Mouse (Mus musculus) myocyte (in vitro differentiated cells): ENCODE results near the gene Hspb6. TPM values are rescaled to one million over a fixed set of nuclear protein-coding genes. Genes with fewer than 3 reads are reported as not detected.

Source experiments
- H3K27me3 ChIP-seq: one replicate; pipeline ENCODE4 v1.6.1; 2011; ENCODE audit not compliant: control insufficient read depth, insufficient read depth, insufficient read length
- H3K36me3 ChIP-seq: one replicate; pipeline ENCODE4 v1.6.1; 2011; ENCODE audit not compliant: control insufficient read depth, insufficient read depth
- H3K4me2 ChIP-seq: one replicate; pipeline ENCODE4 v1.6.1; 2011; ENCODE audit warnings: low read depth, control low read depth
- H3K4me3 ChIP-seq: one replicate; pipeline ENCODE4 v1.5.1; 2011; ENCODE audit warnings: mild to moderate bottlenecking, control low read depth, moderate library complexity
- H3K79me2 ChIP-seq: one replicate; pipeline ENCODE4 v1.6.1; 2011; ENCODE audit not compliant: control insufficient read depth, insufficient read depth
- H3ac ChIP-seq: one replicate; pipeline ENCODE4 v1.6.1; 2011; ENCODE audit not compliant: control insufficient read depth, insufficient read length
- CEBPB ChIP-seq: IDR thresholded peaks from 2 replicates; pipeline ENCODE4 v1.6.1; 2011; ENCODE audit warnings: mild to moderate bottlenecking, moderate library complexity; ENCODE audit not compliant: poor library complexity, insufficient read depth, severe bottlenecking
- E2F4 ChIP-seq: IDR thresholded peaks from one replicate; pipeline ENCODE4 v1.6.1; 2011; ENCODE audit warnings: mild to moderate bottlenecking, control low read depth, moderate library complexity; ENCODE audit not compliant: insufficient read depth
- MAX ChIP-seq: IDR thresholded peaks from one replicate; pipeline ENCODE4 v1.6.1; 2011; ENCODE audit warnings: low read depth, mild to moderate bottlenecking, control low read depth
- MYOD1 ChIP-seq, 3 experiments: IDR thresholded peaks; one replicate each; pipeline ENCODE4 v1.6.1; 2011; ENCODE audit warnings: control low read depth in 2 of 3, low read depth in 2 of 3, mild to moderate bottlenecking in 2 of 3, moderate library complexity in 1 of 3; ENCODE audit not compliant: insufficient read length in 2 of 3, control insufficient read depth in 1 of 3
- MYOG ChIP-seq, 3 experiments: IDR thresholded peaks; one replicate each; pipeline ENCODE4 v1.6.1; 2011; ENCODE audit warnings: control low read depth in 2 of 3, low read depth in 2 of 3, mild to moderate bottlenecking in 2 of 3; ENCODE audit not compliant: insufficient read length in 2 of 3, control insufficient read depth in 1 of 3, insufficient read depth in 1 of 3
- POLR2A ChIP-seq: IDR thresholded peaks from one replicate; pipeline ENCODE4 v1.6.1; 2011; ENCODE audit warnings: low read depth, mild to moderate bottlenecking, control low read depth, moderate library complexity; ENCODE audit not compliant: insufficient read length
- POLR2AphosphoS2 ChIP-seq: IDR thresholded peaks from one replicate; pipeline ENCODE4 v1.6.1; 2011; ENCODE audit warnings: low read depth, control low read depth; ENCODE audit not compliant: insufficient read length
- REST ChIP-seq: IDR thresholded peaks from one replicate; pipeline ENCODE4 v1.6.1; 2011; ENCODE audit warnings: mild to moderate bottlenecking, control low read depth, moderate library complexity; ENCODE audit not compliant: insufficient read depth, insufficient read length
- SRF ChIP-seq: IDR thresholded peaks from one replicate; pipeline ENCODE4 v1.6.1; 2011; ENCODE audit warnings: low read depth; ENCODE audit not compliant: control insufficient read depth, insufficient read length
- TCF12 ChIP-seq: IDR thresholded peaks from one replicate; pipeline ENCODE4 v1.6.1; 2011; ENCODE audit warnings: mild to moderate bottlenecking, control low read depth; ENCODE audit not compliant: poor library complexity, insufficient read depth, severe bottlenecking
- TCF3 ChIP-seq: IDR thresholded peaks from one replicate; pipeline ENCODE4 v1.6.1; 2011; ENCODE audit warnings: low read depth, control low read depth; ENCODE audit not compliant: insufficient read length
- USF1 ChIP-seq: IDR thresholded peaks from one replicate; pipeline ENCODE4 v1.6.1; 2011; ENCODE audit warnings: low read depth, mild to moderate bottlenecking, control low read depth, moderate library complexity
- polyA plus RNA-seq: library from polyadenylated mRNA; unstranded; fragments of >200 nt; fragmentation: generic; extraction: Trizol; gene quantifications from one replicate; pipeline ENCODE4 v1.2.1, GENCODE M21; 2012; ENCODE audit warnings: missing spikeins

Gene Hspb6
- polyA plus RNA-seq, 1 experiment: 27.8 TPM

DNA sequence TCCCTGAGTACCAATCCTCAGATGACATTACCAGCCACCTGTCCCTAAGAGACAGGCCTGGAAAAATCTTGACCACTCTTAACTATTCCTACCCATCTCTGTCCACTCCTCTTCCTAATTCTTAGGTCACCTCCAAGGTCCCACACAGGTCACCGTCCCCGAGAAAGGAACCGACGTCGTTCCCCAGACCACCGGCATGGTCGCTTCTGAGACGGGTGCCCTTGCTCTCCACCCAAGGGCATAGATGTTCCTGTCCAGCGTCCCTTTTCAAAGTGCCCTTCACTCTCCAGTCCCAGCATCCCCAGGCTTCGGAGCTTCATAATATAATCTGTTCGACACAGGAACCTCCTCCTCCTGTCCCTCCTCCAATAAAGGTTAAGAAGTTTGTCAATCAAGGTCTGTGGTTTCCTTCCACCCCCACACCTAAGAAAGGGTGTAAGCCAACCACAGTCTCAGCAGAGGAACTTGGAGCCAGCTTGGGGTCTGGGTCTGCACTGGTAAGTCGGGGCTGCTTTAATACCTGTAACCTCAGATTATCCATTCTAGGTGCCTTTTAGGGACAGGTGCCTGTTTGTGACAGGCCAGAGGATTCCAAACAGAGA lies 13.1 kb downstream of the Hspb6 start, which contains the start of gene Igflr1:
Gene Igflr1 (plus strand): TSS at position 458 of the 602 bp plus-strand sequence.
- H3K27me3 ChIP-seq: no peaks in the 10 kb centered on the region
- peak within 1 kb of the TSS; percentile 86 for H3K4me3 ChIP-seq
- peak within 1 kb of the TSS; percentile 81 for H3K4me2 ChIP-seq
- peaks cover 16% of the 10 kb centered on the region for H3K79me2 ChIP-seq
- H3ac ChIP-seq: no peak within 1 kb of the TSS
- peaks cover 5% of the 10 kb centered on the region for H3K36me3 ChIP-seq
- no peak for TF ChIP-seq MAX
- TF ChIP-seq REST: no peak
- TF ChIP-seq TCF3: no peak
- no peak for TF ChIP-seq CEBPB
- no peak for TF ChIP-seq E2F4
- no peak for TF ChIP-seq TCF12
- TF ChIP-seq USF1: no peak
- TF ChIP-seq POLR2AphosphoS2: no peak
- no peak for TF ChIP-seq MYOG (IDR thresholded peaks at IDR 0.05; ENCODE audit: control insufficient read depth in 1 of 3, insufficient read depth in 1 of 3, insufficient read length in 2 of 3, low read depth in 2 of 3)
- no peak for TF ChIP-seq SRF
- TF ChIP-seq POLR2A: no peak
- no peak for TF ChIP-seq MYOD1 (IDR thresholded peaks at IDR 0.05; ENCODE audit: control insufficient read depth in 1 of 3, insufficient read length in 2 of 3, low read depth in 2 of 3)

DNA sequence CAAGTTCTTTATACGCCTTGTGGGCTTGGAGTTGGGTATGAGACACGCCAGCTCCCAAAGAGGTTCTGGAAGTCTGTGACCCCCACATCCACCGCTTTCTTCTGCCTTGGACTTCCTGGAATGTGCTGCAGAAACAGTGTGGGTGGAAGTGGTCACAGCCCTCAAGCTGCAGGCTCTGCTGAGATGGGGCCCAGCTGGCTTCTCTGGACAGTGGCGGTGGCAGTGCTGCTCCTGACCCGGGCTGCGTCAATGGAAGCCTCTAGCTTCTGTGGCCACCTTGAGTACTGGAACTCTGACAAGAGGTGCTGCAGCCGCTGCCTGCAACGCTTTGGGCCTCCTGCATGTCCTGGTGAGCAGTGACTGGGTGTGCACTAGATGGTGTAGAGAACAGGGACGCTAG lies 14.1 kb downstream of the Hspb6 start:
- Histone ChIP-seq H3K79me2 (peaks cover 16% of the 10 kb centered on the region), H3K4me3 (no peak overlapping the region), H3K36me3 (peaks cover 9% of the 10 kb centered on the region), H3K27me3 (no peaks in the 10 kb centered on the region), H3ac (no peak overlapping the region), H3K4me2 (no peak overlapping the region)
- no peak for TF ChIP-seq MYOD1 (IDR thresholded peaks at IDR 0.05; ENCODE audit: control insufficient read depth in 1 of 3, insufficient read length in 2 of 3, low read depth in 2 of 3)
- no peak for TF ChIP-seq TCF12
- TF ChIP-seq USF1: no peak
- TF ChIP-seq SRF: no peak
- no peak for TF ChIP-seq CEBPB
- TF ChIP-seq E2F4: no peak
- TF ChIP-seq POLR2A: no peak
- no peak for TF ChIP-seq REST

DNA sequence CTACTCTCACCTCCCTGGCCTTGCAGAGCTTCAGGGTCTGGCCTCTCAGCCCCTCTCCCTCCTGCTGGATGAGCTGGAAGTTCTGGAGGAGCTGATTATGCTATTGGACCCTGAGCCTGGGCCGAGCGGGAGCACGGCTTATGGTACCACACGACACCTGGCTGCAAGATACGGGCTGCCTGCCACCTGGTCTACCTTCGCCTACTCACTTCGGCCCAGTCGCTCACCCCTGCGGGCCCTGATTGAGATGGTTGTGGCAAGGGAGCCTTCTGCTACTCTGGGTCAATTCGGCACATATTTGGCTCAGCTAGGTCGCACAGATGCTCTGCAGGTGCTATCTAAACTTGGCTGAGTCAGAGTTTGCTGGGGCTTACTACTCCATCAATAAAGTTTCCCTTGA lies 15.6 kb downstream of the Hspb6 start:
- peaks cover 2% of the 10 kb centered on the region for H3K79me2 ChIP-seq
- no peaks in the 10 kb centered on the region for H3K27me3 ChIP-seq
- TF ChIP-seq MAX (no peak), REST (no peak), POLR2A (peak; percentile 20), POLR2AphosphoS2 (peak; percentile 76)
- H3K4me3 ChIP-seq: no peak overlapping the region
- H3K36me3 ChIP-seq: peaks cover 17% of the 10 kb centered on the region
- H3K4me2 ChIP-seq: no peak overlapping the region
- no peak overlapping the region for H3ac ChIP-seq

DNA sequence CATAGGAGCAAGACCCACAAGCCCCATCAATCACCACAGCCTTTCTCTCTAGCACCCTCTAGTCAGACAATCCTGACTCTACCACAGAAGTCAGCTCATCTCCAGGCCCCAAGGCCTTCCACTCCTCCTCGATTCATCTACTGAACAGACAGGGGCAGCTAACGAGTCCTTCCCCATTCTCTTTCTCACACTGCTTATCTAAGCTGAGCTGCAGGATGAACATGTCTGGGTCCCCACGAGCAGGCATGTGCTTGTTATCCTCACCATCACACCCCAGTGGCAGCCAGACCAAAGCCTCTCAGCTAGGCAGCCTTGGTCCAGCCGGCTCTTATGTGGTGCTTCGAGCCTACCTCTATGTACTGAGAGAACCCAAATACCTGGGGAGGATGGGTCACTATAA lies 20.4 kb downstream of the Hspb6 start:
- Histone ChIP-seq H3ac (no peak overlapping the region), H3K4me3 (no peak overlapping the region), H3K79me2 (no peaks in the 10 kb centered on the region), H3K36me3 (peaks cover 30% of the 10 kb centered on the region), H3K27me3 (no peaks in the 10 kb centered on the region), H3K4me2 (no peak overlapping the region)
- TF ChIP-seq TCF12: no peak
- no peak for TF ChIP-seq SRF
- no peak for TF ChIP-seq E2F4

DNA sequence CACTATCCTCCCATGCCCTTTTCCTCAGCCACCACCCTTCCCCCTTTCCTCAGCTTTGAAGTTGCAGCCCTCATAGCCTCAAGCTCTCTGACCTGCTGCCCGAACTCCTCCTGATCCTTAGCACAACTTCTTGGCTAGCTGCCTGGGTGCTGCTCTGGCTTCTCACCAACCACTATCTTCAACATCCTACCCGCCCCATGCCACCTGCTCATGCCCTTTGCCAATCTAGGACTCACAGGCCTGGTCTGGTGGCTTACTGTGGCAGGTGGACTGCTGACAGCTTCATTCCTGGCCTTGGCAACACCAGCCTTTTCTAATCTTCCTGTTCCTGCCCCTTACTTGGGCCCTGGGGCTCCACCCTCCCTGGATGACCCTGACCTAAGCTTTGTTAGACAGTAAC lies 21.0 kb downstream of the Hspb6 start:
- TF ChIP-seq REST (no peak), MYOD1 (IDR thresholded peaks at IDR 0.05; ENCODE audit: control insufficient read depth in 1 of 3, insufficient read length in 2 of 3, low read depth in 2 of 3) (peak; percentile 68 to 93 (median 87)), TCF12 (peak; percentile 30), MYOG (IDR thresholded peaks at IDR 0.05; ENCODE audit: control insufficient read depth in 1 of 3, insufficient read depth in 1 of 3, insufficient read length in 2 of 3, low read depth in 2 of 3) (peak; percentile 14 to 93 (median 61)), TCF3 (peak; percentile 36)
- H3K27me3 ChIP-seq: no peaks in the 10 kb centered on the region
- H3ac ChIP-seq: no peak overlapping the region
- H3K79me2 ChIP-seq: no peaks in the 10 kb centered on the region
- no peak overlapping the region for H3K4me3 ChIP-seq
- H3K4me2 ChIP-seq: no peak overlapping the region
- peaks cover 32% of the 10 kb centered on the region for H3K36me3 ChIP-seq
